Mouse (Mus musculus): Measurements from ENCODE around the gene Myo18a. TPM values are rescaled to one million over a fixed set of nuclear protein-coding genes. Genes with fewer than 3 reads are reported as not detected.

Gene Myo18a
- polyA plus RNA-seq (2014; fragmentation: Illumina TruSeq; extraction: RNeasy Lipid Tissue Mini Kit (QIAGEN cat#74804); ENCODE audit: low read depth, low replicate concordance) = 27.9 TPM

GRCm38 (mm10) chr11:77762783-77763672, at the start of gene Myo18a:
Myo18a (plus strand) TSS chr11:77763246.

DNA sequence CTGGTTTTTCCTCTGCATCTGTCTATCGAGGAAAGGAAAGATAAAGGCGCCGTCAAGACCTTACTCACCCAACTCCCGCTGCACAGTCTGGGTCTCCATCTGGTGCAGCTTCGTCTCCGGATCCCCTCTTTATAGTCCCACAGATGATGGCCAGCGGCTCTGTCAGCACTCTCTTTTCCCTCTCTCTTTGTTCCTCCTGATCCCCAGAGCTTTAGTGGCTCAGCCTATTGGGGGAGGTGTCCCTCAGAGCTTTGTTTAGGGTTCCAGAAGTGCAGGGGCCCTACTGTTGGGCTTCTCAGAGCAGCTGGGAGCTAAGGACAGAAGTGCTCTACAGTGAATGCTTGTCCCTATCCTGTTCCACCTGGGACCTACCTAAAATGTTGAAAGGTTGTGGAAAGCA, 37.9 kb upstream of the Myo18a start, which contains the start of gene Cryba1:
Gene Cryba1 (minus strand): TSS at position 101 of the 400 bp plus-strand sequence.

DNA sequence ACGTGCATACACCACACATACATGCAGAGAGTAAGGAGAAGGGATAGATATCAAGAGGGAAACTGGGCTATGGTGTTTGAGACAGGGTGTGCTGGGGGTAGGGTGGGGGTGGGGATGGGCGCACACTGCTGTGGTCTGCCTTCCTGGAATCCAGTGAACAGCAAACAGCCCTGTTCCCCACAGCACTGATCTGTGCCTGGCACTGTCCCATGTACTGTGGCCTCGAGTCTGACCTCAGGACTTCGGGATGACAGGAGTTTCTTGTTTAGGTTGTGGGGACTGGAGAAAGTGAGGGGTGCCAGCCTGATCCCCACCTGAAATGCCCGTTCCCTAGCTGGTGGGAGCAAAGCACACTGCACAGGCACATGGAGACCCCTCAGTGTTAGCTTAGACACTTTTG, 24.7 kb downstream of the Myo18a start, which contains the start of gene Gm10277:
Gene Gm10277 (minus strand): TSS at position 41 of the 400 bp plus-strand sequence.

DNA sequence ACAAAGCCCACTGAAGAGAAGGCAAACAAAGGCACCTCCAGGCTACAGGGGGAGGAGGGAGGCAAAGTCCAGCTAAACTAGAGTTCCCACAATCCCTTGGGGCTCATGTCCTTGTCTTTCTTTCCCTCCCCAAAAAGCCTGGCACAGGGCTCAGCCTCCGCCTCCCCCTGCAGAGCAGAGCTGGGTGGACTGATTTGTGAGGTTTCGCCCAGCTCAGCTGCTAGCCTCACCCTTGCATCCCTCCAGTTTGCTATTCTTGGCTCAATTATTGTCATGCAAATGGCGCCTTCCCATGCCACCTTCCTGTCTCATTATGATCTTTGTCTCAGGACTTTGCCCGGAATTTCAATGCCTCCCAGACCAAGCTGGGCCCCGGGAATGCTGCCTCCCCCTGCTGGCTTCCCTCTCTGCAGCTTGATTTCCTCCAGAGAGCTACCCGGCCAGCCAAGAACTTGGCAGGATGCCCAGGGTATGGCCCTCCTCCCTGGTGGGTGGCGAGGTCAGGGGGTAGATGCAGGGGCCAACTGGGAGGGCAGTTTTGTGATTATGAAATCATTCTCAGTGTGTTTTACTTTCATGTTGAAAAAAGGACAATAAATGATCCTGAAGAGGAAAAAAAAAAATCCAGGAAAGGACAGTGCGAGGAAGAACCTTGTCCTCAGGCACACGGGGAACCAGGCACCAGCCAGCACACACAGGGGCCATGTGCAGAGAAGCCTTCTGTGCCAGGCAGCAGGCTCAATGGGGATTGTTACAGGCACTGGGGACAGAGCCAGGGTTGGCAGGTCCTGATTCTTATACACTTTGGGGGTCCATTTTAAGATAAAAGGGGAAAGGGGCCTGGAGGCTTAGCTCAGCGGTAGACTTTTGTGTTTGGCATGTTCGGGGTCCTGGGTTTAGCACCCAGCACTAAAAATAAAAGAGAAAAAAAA, 131.0 kb downstream of the Myo18a start, which contains the start of gene Pipox:
Gene Pipox (minus strand): TSS at position 310 of the 932 bp plus-strand sequence.

Other genes starting within 250 kb of the Myo18a start
- gene Abhd15, start 248.1 kb upstream of the Myo18a start, polyA plus RNA-seq (2014; fragmentation: Illumina TruSeq; extraction: RNeasy Lipid Tissue Mini Kit (QIAGEN cat#74804); ENCODE audit: low read depth, low replicate concordance) = 14.0 TPM
- 14.7 TPM for gene Trp53i13, start 247.3 kb upstream of the Myo18a start, polyA plus RNA-seq (2014; fragmentation: Illumina TruSeq; extraction: RNeasy Lipid Tissue Mini Kit (QIAGEN cat#74804); ENCODE audit: low read depth, low replicate concordance)
- not detected for gene Gm10392, start 244.0 kb upstream of the Myo18a start, polyA plus RNA-seq (2014; fragmentation: Illumina TruSeq; extraction: RNeasy Lipid Tissue Mini Kit (QIAGEN cat#74804); ENCODE audit: low read depth, low replicate concordance)
- 13.3 TPM for gene Taok1, start 155.4 kb upstream of the Myo18a start, polyA plus RNA-seq (2014; fragmentation: Illumina TruSeq; extraction: RNeasy Lipid Tissue Mini Kit (QIAGEN cat#74804); ENCODE audit: low read depth, low replicate concordance)
- gene Nufip2, start 77.1 kb upstream of the Myo18a start, polyA plus RNA-seq (2014; fragmentation: Illumina TruSeq; extraction: RNeasy Lipid Tissue Mini Kit (QIAGEN cat#74804); ENCODE audit: low read depth, low replicate concordance) = 16.4 TPM
- not detected for gene Cryba1, start 38.0 kb upstream of the Myo18a start, polyA plus RNA-seq (2014; fragmentation: Illumina TruSeq; extraction: RNeasy Lipid Tissue Mini Kit (QIAGEN cat#74804); ENCODE audit: low read depth, low replicate concordance)
- gene Gm10277, start 24.5 kb downstream of the Myo18a start, polyA plus RNA-seq (2014; fragmentation: Illumina TruSeq; extraction: RNeasy Lipid Tissue Mini Kit (QIAGEN cat#74804); ENCODE audit: low read depth, low replicate concordance) = not detected
- gene Pipox, start 130.8 kb downstream of the Myo18a start, polyA plus RNA-seq (2014; fragmentation: Illumina TruSeq; extraction: RNeasy Lipid Tissue Mini Kit (QIAGEN cat#74804); ENCODE audit: low read depth, low replicate concordance) = 13.0 TPM
- 0.87 TPM for gene Sez6, start 167.6 kb downstream of the Myo18a start, polyA plus RNA-seq (2014; fragmentation: Illumina TruSeq; extraction: RNeasy Lipid Tissue Mini Kit (QIAGEN cat#74804); ENCODE audit: low read depth, low replicate concordance)
- gene Phf12, start 219.5 kb downstream of the Myo18a start, polyA plus RNA-seq (2014; fragmentation: Illumina TruSeq; extraction: RNeasy Lipid Tissue Mini Kit (QIAGEN cat#74804); ENCODE audit: low read depth, low replicate concordance) = 41.1 TPM